28 mouse cellular contexts compared by ENCODE assay signal in genomic region chr15:18685439-18685838, GRCm38 (mm10).
DNase-seq lines count a peak whose midpoint lies in the region; ATAC-seq and TF ChIP-seq lines count a peak whose summit lies in the region.
"Had no signal": no experiment of that assay in that cellular context is flagged by ENCODE, and none has a peak within 500 bp of the region (broad histone marks: within the 10 kb centered on the region; RNA-seq: fewer than 3 reads in every experiment).

No protein-coding gene starts in this region.

- DNase-seq in forebrain, postnatal 0 days, result peak; percentile 1
- DNase-seq in left cerebral cortex, adult 11 months (ENCODE audit: low spot score), result peak; percentile 19
- DNase-seq in left cerebral cortex, adult 2 months (ENCODE audit: extremely low spot score in 1 of 2, low spot score in 2 of 2), result no peak
- peak; percentile 50 for DNase-seq in brain, adult 2 months (ENCODE audit: low read depth, low spot score)
- DNase-seq: adrenal gland, adult 8-10 months; adrenal gland, postnatal 14 days; adrenal gland, postnatal 36 days; B cell, adult 2 months; cerebellum, adult 11 months; cerebellum, adult 18-20 months; cerebellum, adult 8-10 months; cerebellum, adult 9-11 months; cerebellum, postnatal 14 days; cerebellum, postnatal 36 days; embryo, embryonic 11 days had no signal

- no peak for ATAC-seq in forebrain, postnatal 0 days
- no peak for ATAC-seq in forebrain, embryonic 12.5 days (ENCODE audit: low FRiP score)
- no peak for ATAC-seq in megakaryocyte progenitor cell, adult 5-6 weeks (replicated peaks; ENCODE audit: poor library complexity)
- ATAC-seq: activated CD4-positive, CD25-positive, alpha-beta regulatory T cell, adult 4 months; CD4-positive, CD25-positive, alpha-beta regulatory T cell, adult 4 months; forebrain, embryonic 13.5 days; forebrain, embryonic 15.5 days; Patski had no signal

- H3K27ac ChIP-seq in forebrain, postnatal 0 days (ENCODE audit: low read depth, low read length), result no peak overlapping the region
- H3K27ac ChIP-seq in forebrain, embryonic 12.5 days, result no peak overlapping the region
- no peak overlapping the region for H3K27ac ChIP-seq in left cerebral cortex, adult 2 months
- H3K27ac ChIP-seq: embryonic facial prominence, embryonic 13.5 days; embryonic facial prominence, embryonic 15.5 days; forebrain, embryonic 10.5 days; forebrain, embryonic 13.5 days; forebrain, embryonic 15.5 days had no signal

- no peak overlapping the region for H3K4me2 ChIP-seq in forebrain, postnatal 0 days (ENCODE audit: low read depth)
- no peak overlapping the region for H3K4me2 ChIP-seq in forebrain, embryonic 12.5 days
- H3K4me2 ChIP-seq: embryonic facial prominence, embryonic 13.5 days; embryonic facial prominence, embryonic 15.5 days; forebrain, embryonic 13.5 days; forebrain, embryonic 15.5 days had no signal

- WGBS in forebrain, postnatal 0 days, result 69% methylated on average over 2 of the region's 2 CpGs
- WGBS in forebrain, embryonic 12.5 days, result 83% methylated on average over 2 of the region's 2 CpGs

- H3K9ac ChIP-seq in forebrain, postnatal 0 days, result no peak overlapping the region
- no peak overlapping the region for H3K9ac ChIP-seq in forebrain, embryonic 12.5 days
- H3K9ac ChIP-seq: embryonic facial prominence, embryonic 13.5 days; embryonic facial prominence, embryonic 15.5 days; forebrain, embryonic 13.5 days; forebrain, embryonic 15.5 days had no signal

- H3K9me3 ChIP-seq in forebrain, postnatal 0 days (ENCODE audit: low read length), result no peaks in the 10 kb centered on the region
- no peaks in the 10 kb centered on the region for H3K9me3 ChIP-seq in forebrain, embryonic 12.5 days
- H3K9me3 ChIP-seq: embryonic facial prominence, embryonic 13.5 days; embryonic facial prominence, embryonic 15.5 days; forebrain, embryonic 10.5 days; forebrain, embryonic 13.5 days; forebrain, embryonic 15.5 days; G1E had no signal

- no peak for TF ChIP-seq CTCF in forebrain, postnatal 0 days (IDR thresholded peaks at IDR 0.05; ENCODE audit: low read depth)
- TF ChIP-seq CTCF in left cerebral cortex, adult 2 months (IDR thresholded peaks at IDR 0.05), result no peak

- intact Hi-C loops in left cerebral cortex, adult 2 months (cut with DNase I), result loop anchor here (5.0 kb wide), 1 partner anchor 57 kb away; no protein-coding TSS in a partner anchor

- no peaks in the 10 kb centered on the region for H3K4me1 ChIP-seq in forebrain, postnatal 0 days (ENCODE audit: insufficient read depth)
- no peaks in the 10 kb centered on the region for H3K4me1 ChIP-seq in forebrain, embryonic 12.5 days
- H3K4me1 ChIP-seq: embryonic facial prominence, embryonic 13.5 days; embryonic facial prominence, embryonic 15.5 days; forebrain, embryonic 10.5 days; forebrain, embryonic 13.5 days; forebrain, embryonic 15.5 days had no signal

- no peak overlapping the region for H3K4me3 ChIP-seq in forebrain, postnatal 0 days (ENCODE audit: low read depth, low read length)
- H3K4me3 ChIP-seq in forebrain, embryonic 12.5 days (replicated peaks), result no peak overlapping the region
- H3K4me3 ChIP-seq in left cerebral cortex, adult 2 months, result no peak overlapping the region
- H3K4me3 ChIP-seq: embryonic facial prominence, embryonic 13.5 days; embryonic facial prominence, embryonic 15.5 days; erythroblast, embryonic 14.5 days; forebrain, embryonic 10.5 days; forebrain, embryonic 13.5 days; forebrain, embryonic 15.5 days had no signal

- H3K27me3 ChIP-seq in forebrain, postnatal 0 days (ENCODE audit: insufficient read depth, low read length), result no peaks in the 10 kb centered on the region
- no peaks in the 10 kb centered on the region for H3K27me3 ChIP-seq in forebrain, embryonic 12.5 days
- H3K27me3 ChIP-seq: CH12.LX; embryonic facial prominence, embryonic 13.5 days; embryonic facial prominence, embryonic 15.5 days; forebrain, embryonic 13.5 days; forebrain, embryonic 15.5 days; Patski had no signal

- no peaks in the 10 kb centered on the region for H3K36me3 ChIP-seq in forebrain, postnatal 0 days (ENCODE audit: insufficient read depth)
- H3K36me3 ChIP-seq in forebrain, embryonic 12.5 days (replicated peaks), result no peaks in the 10 kb centered on the region
- H3K36me3 ChIP-seq: embryonic facial prominence, embryonic 13.5 days; embryonic facial prominence, embryonic 15.5 days; forebrain, embryonic 10.5 days; forebrain, embryonic 15.5 days; G1E had no signal

Comparison
In these comparisons a context has a peak if more than half of its experiments do, and no peak if none do; other contexts are left out.
1. DNase-seq: peak in forebrain, postnatal 0 days (single experiment), left cerebral cortex, adult 11 months (single experiment) and brain, adult 2 months (single experiment); none in left cerebral cortex, adult 2 months (0 of 2).